ENCODE assay signal across 20 mouse cellular contexts in the genomic region with DNA sequence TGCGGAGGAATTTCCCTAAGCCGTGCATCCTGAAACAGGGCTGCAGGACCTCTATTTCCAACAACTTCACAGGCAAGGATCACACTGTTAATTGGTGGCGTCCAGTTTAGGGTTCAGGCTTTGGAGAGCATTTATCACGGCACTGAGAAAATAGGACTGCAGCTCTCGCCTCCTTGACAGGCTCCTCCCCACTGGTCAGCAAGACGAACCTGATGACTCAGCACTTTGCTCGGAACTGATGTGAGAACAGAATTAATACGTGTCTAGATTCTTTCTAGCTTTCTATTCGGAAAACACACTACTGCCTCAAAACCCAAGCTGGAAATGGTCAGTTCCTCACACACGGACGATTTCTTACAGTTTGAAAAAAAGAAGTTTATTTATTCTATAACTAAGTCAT. TPM values are rescaled to one million over a fixed set of nuclear protein-coding genes. Genes with fewer than 3 reads are reported as not detected.
A peak's percentile ranks its signal among the peaks of the same experiment; 100 is the strongest.
DNase-seq lines count a peak whose midpoint lies in the region; ATAC-seq and TF ChIP-seq lines count a peak whose summit lies in the region.
"Had no signal": no experiment of that assay in that cellular context is flagged by ENCODE, and none has a peak within 500 bp of the region (broad histone marks: within the 10 kb centered on the region; RNA-seq: fewer than 3 reads in every experiment).

No protein-coding gene starts in this region.

- H3K9ac ChIP-seq in kidney, embryonic 15.5 days, result no peak overlapping the region
- no peak overlapping the region for H3K9ac ChIP-seq in midbrain, embryonic 14.5 days (replicated peaks; ENCODE audit: low read length)
- no peak overlapping the region for H3K9ac ChIP-seq in midbrain, embryonic 11.5 days (ENCODE audit: low read length)
- H3K9ac ChIP-seq: embryonic facial prominence, embryonic 13.5 days; hindbrain, embryonic 14.5 days; liver, embryonic 12.5 days; midbrain, embryonic 15.5 days had no signal

- no peak for TF ChIP-seq CTCF in layer of hippocampus, adult 2 months (conservative IDR thresholded peaks at IDR 0.05)

- H3K4me2 ChIP-seq in kidney, embryonic 15.5 days, result peak overlapping the region; percentile 46
- H3K4me2 ChIP-seq in midbrain, embryonic 14.5 days (ENCODE audit: low read length), result no peak overlapping the region
- no peak overlapping the region for H3K4me2 ChIP-seq in midbrain, embryonic 11.5 days
- H3K4me2 ChIP-seq: embryonic facial prominence, embryonic 13.5 days; hindbrain, embryonic 14.5 days; liver, embryonic 12.5 days; midbrain, embryonic 15.5 days had no signal

- H3K36me3 ChIP-seq in kidney, embryonic 15.5 days, result no peaks in the 10 kb centered on the region
- H3K36me3 ChIP-seq in midbrain, embryonic 14.5 days (ENCODE audit: control insufficient read depth, insufficient read depth, low read length), result no peaks in the 10 kb centered on the region
- H3K36me3 ChIP-seq in midbrain, embryonic 11.5 days (ENCODE audit: control insufficient read depth, insufficient read depth, low read length), result no peaks in the 10 kb centered on the region
- H3K36me3 ChIP-seq: embryonic facial prominence, embryonic 13.5 days; forebrain, embryonic 10.5 days; liver, embryonic 12.5 days; midbrain, embryonic 15.5 days had no signal

- 31% methylated on average over 11 of the region's 11 CpGs for whole genome bisulfite sequencing in kidney, embryonic 15.5 days
- WGBS in midbrain, embryonic 14.5 days, result 75% methylated on average over 11 of the region's 11 CpGs
- 77% methylated on average over 11 of the region's 11 CpGs for WGBS in midbrain, embryonic 11.5 days

- 0 out of 2 replicates have a peak, but pooled peaks cover 2% of the 10 kb centered on the region for H3K4me1 ChIP-seq in kidney, embryonic 15.5 days
- H3K4me1 ChIP-seq in midbrain, embryonic 14.5 days (ENCODE audit: control insufficient read depth, insufficient read depth, low read length), result no peaks in the 10 kb centered on the region
- no peaks in the 10 kb centered on the region for H3K4me1 ChIP-seq in midbrain, embryonic 11.5 days (ENCODE audit: control insufficient read depth, insufficient read depth, low read length)
- H3K4me1 ChIP-seq: embryonic facial prominence, embryonic 13.5 days; forebrain, embryonic 10.5 days; liver, embryonic 12.5 days; midbrain, embryonic 15.5 days had no signal

- no peak overlapping the region; the same call in 1 of the 2 replicates for H3K4me3 ChIP-seq in kidney, embryonic 15.5 days (replicated peaks)
- H3K4me3 ChIP-seq in midbrain, embryonic 14.5 days (replicated peaks; ENCODE audit: low read depth, low read length), result no peak overlapping the region
- no peak overlapping the region for H3K4me3 ChIP-seq in midbrain, embryonic 11.5 days (ENCODE audit: low read depth, low read length)
- H3K4me3 ChIP-seq in layer of hippocampus, adult 2 months, result no peak overlapping the region
- H3K4me3 ChIP-seq: embryonic facial prominence, embryonic 13.5 days; forebrain, embryonic 10.5 days; liver, embryonic 12.5 days; midbrain, embryonic 15.5 days had no signal

- DNase-seq in adrenal gland, postnatal 10 days, result peak; percentile 28
- DNase-seq in adrenal gland, adult 18-20 months (ENCODE audit: low spot score in 2 of 2), result no peak
- no peak for DNase-seq in kidney, adult 8-10 months
- peak; percentile 10 for DNase-seq in midbrain, embryonic 14.5 days
- no peak for DNase-seq in midbrain, embryonic 11.5 days (ENCODE audit: low spot score, missing footprints)
- DNase-seq in kidney, postnatal 4 days, result peak; percentile 8 to 32
- DNase-seq in layer of hippocampus, adult 2 months (ENCODE audit: low spot score in 2 of 2), result no peak
- DNase-seq: cerebellum, adult 11 months; cerebellum, postnatal 25 days; gastrocnemius, postnatal 25 days; left cerebral cortex, postnatal 4 days; right cerebral cortex, postnatal 14 days had no signal

- H3K27me3 ChIP-seq in kidney, embryonic 15.5 days, result no peaks in the 10 kb centered on the region
- H3K27me3 ChIP-seq in midbrain, embryonic 14.5 days (ENCODE audit: control insufficient read depth, insufficient read depth, low read length), result no peaks in the 10 kb centered on the region
- H3K27me3 ChIP-seq in midbrain, embryonic 11.5 days (ENCODE audit: control insufficient read depth, insufficient read depth, low read length), result no peaks in the 10 kb centered on the region
- H3K27me3 ChIP-seq: embryonic facial prominence, embryonic 13.5 days; liver, embryonic 12.5 days; midbrain, embryonic 15.5 days had no signal

- no peaks in the 10 kb centered on the region for H3K9me3 ChIP-seq in kidney, embryonic 15.5 days (replicated peaks)
- H3K9me3 ChIP-seq in midbrain, embryonic 14.5 days (ENCODE audit: control insufficient read depth, low read length), result no peaks in the 10 kb centered on the region
- no peaks in the 10 kb centered on the region for H3K9me3 ChIP-seq in midbrain, embryonic 11.5 days (ENCODE audit: control insufficient read depth, low read length)
- H3K9me3 ChIP-seq: embryonic facial prominence, embryonic 13.5 days; forebrain, embryonic 10.5 days; liver, embryonic 12.5 days; midbrain, embryonic 15.5 days had no signal

- peak; percentile 79 for ATAC-seq in kidney, embryonic 15.5 days (replicated peaks; ENCODE audit: low FRiP score)
- ATAC-seq in midbrain, embryonic 14.5 days (ENCODE audit: low FRiP score, low TSS enrichment), result no peak
- no peak for ATAC-seq in midbrain, embryonic 11.5 days (ENCODE audit: low FRiP score)
- ATAC-seq: intestine, postnatal 0 days; liver, embryonic 12.5 days; midbrain, embryonic 15.5 days had no signal

- no peak overlapping the region for H3K27ac ChIP-seq in kidney, embryonic 15.5 days
- no peak overlapping the region for H3K27ac ChIP-seq in midbrain, embryonic 14.5 days (replicated peaks; ENCODE audit: low read depth, low read length)
- H3K27ac ChIP-seq in midbrain, embryonic 11.5 days (ENCODE audit: low read depth, low read length), result no peak overlapping the region
- H3K27ac ChIP-seq in layer of hippocampus, adult 2 months, result no peak overlapping the region
- H3K27ac ChIP-seq: embryonic facial prominence, embryonic 13.5 days; forebrain, embryonic 10.5 days; hindbrain, embryonic 14.5 days; liver, embryonic 12.5 days; macrophage; midbrain, embryonic 15.5 days had no signal

RNA-seq across cellular contexts. Expression of gene Fam19a2, which starts 10.8 kb away (rescaled TPM):
- total RNA-seq in adrenal gland, postnatal 10 days (2021), result 1 to 10 TPM; 1.2 to 1.5 TPM
- total RNA-seq in adrenal gland, adult 18-20 months (2021), result 1 to 10 TPM; 1.4 to 1.7 TPM
- polyA plus RNA-seq in kidney, embryonic 15.5 days (2015; fragmentation: Nextera tagmentation; extraction: Ambion mirVana), result 4.4 and 4.5 TPM in 2 replicates
- polyA plus RNA-seq in midbrain, embryonic 14.5 days (2014; fragmentation: Nextera tagmentation; extraction: Ambion mirVana), result 63.8 and 79.3 TPM in 2 replicates
- 4.0 and 4.7 TPM in 2 replicates for polyA plus RNA-seq in midbrain, embryonic 11.5 days (2014; fragmentation: Nextera tagmentation; extraction: Ambion mirVana)
- 10 to 100 TPM; 49.3 to 51.7 TPM for total RNA-seq in layer of hippocampus, adult 2 months (2021)
- total RNA-seq: gastrocnemius, postnatal 25 days had no signal
- polyA plus RNA-seq: macrophage had no signal

Comparison
In these comparisons a context has a peak if more than half of its experiments do, and no peak if none do; other contexts are left out.
1. DNase-seq: peak in adrenal gland, postnatal 10 days (single experiment), midbrain, embryonic 14.5 days (single experiment) and kidney, postnatal 4 days (2 of 2); none in adrenal gland, adult 18-20 months (0 of 2), kidney, adult 8-10 months (0 of 2), midbrain, embryonic 11.5 days (single experiment) and layer of hippocampus, adult 2 months (0 of 2).
2. RNA of gene Fam19a2, which starts 10.8 kb away (total RNA-seq): 49.3 to 51.7 TPM in layer of hippocampus, adult 2 months; 1.4 to 1.7 TPM in adrenal gland, adult 18-20 months and 1.2 to 1.5 TPM in adrenal gland, postnatal 10 days; every median in the first group is over 10 times any median in the second.